Mouse (Mus musculus) kidney, adult 2 months (tissue): ENCODE results near the gene Lrrc4b.

Experiments used
- CTCF ChIP-seq: fragments of 200-500 bp; conservative IDR thresholded peaks from 2 replicates; pipeline ENCODE4 v1.5.1; 2011; ENCODE audit warnings: low read depth, mild to moderate bottlenecking, control low read depth, low read length, moderate library complexity, mixed read lengths; ENCODE audit not compliant: insufficient read depth, insufficient read length
- POLR2A ChIP-seq: fragments of 200-500 bp; IDR thresholded peaks from one replicate; pipeline ENCODE4 v1.6.1; 2011; ENCODE audit warnings: low read depth, low read length, control low read depth

DNA sequence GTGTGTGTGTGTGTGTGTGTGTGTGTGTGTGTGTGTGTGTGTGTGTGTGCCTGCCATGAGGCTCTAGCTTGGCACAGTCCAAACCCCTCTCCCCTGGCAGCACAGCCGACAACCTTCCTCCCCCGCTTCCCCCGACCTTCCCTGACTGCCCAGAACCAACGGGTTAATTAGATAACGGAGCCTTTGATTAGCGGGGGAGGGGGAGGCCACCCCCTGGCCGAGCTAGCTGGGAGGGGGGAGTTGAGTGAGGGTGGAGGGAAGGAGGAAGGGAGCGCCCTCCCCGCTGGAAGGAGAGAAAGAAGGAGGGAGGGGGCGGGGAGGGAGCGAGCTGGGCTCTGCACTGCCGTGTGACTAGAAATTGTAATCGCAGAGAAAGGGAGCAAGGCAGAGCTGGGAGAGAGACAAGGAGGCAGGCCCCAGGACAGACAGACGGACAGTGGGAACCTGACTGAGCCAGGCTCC lies 12.9 kb downstream of the Lrrc4b start:
- no peak for TF ChIP-seq CTCF
- TF ChIP-seq POLR2A: no peak
